Mouse (Mus musculus) adrenal gland, adult (tissue): ENCODE data around the gene Gm28551.

Source experiments
- DNase-seq, 2 experiments: peaks; one replicate each; pipeline ENCODE4 v3.0.0; 2022 to 2023; ENCODE audit warnings: low spot score in 1 of 2; ENCODE audit not compliant: inconsistent age in 2 of 2

Gene Gm28551

GRCm38 (mm10) chr1:53291197-53291596 is 61.3 kb downstream of the Gm28551 start:
- no peak for DNase-seq
